Mouse (Mus musculus): ENCODE measurements around the gene Relb.
"Not testable (repeated sequence)": the region's sequence is repeated elsewhere in the genome, so short reads cannot be mapped to it uniquely, and the experiment has no call there.

Relb gene

GRCm38 (mm10) chr7:19628536-19629360, 490 bp downstream of the Relb start:
- DNase-seq: peak; percentile 90

- no peak for DNase-seq
These were observed 1.1 kb downstream of the Relb start for GRCm38 (mm10) chr7:19628192-19628535.

- DNase-seq: no peak
These were observed 1.5 kb downstream of the Relb start for GRCm38 (mm10) chr7:19627721-19628120.

GRCm38 (mm10) chr7:19623433-19623832, 5.8 kb downstream of the Relb start:
- DNase-seq: no peak

- DNase-seq: no peak
These were observed 7.0 kb downstream of the Relb start for GRCm38 (mm10) chr7:19622241-19622640.

GRCm38 (mm10) chr7:19620811-19621210, 8.4 kb downstream of the Relb start:
- peak; percentile 71 for DNase-seq

- DNase-seq: peak; percentile 74
These were observed 10.0 kb downstream of the Relb start for GRCm38 (mm10) chr7:19619004-19619801.

GRCm38 (mm10) chr7:19615036-19615577, 14.1 kb downstream of the Relb start:
- no peak for DNase-seq

- DNase-seq: no peak
These were observed 18.3 kb downstream of the Relb start for GRCm38 (mm10) chr7:19610969-19611368.

- no peak for DNase-seq
These were observed 19.5 kb downstream of the Relb start for GRCm38 (mm10) chr7:19609641-19610332.

- DNase-seq: no peak
These were observed 21.9 kb downstream of the Relb start for GRCm38 (mm10) chr7:19607291-19607690.

GRCm38 (mm10) chr7:19604606-19605214, 24.5 kb downstream of the Relb start:
- DNase-seq: not testable (repeated sequence)

- peak; percentile 96 for DNase-seq
These were observed 25.2 kb downstream of the Relb start, which contains the start of gene Clasrp for GRCm38 (mm10) chr7:19603849-19604605. Gene Clasrp, minus strand, starts transcription at chr7:19604486.

- DNase-seq: no peak
These were observed 26.2 kb downstream of the Relb start for GRCm38 (mm10) chr7:19603055-19603454.

GRCm38 (mm10) chr7:19600562-19600961, 28.7 kb downstream of the Relb start:
- DNase-seq: peak; percentile 54

GRCm38 (mm10) chr7:19593061-19593730, 36.0 kb downstream of the Relb start:
- DNase-seq: no peak

- peak; percentile 82 for DNase-seq
These were observed 39.3 kb downstream of the Relb start for GRCm38 (mm10) chr7:19589917-19590316.

- peak; percentile 50 for DNase-seq
These were observed 40.0 kb downstream of the Relb start for GRCm38 (mm10) chr7:19589207-19589606.

GRCm38 (mm10) chr7:19586269-19586668, 43.0 kb downstream of the Relb start:
- no peak for DNase-seq

GRCm38 (mm10) chr7:19580634-19581033, 48.6 kb downstream of the Relb start:
- no peak for DNase-seq

- DNase-seq: no peak
These were observed 49.5 kb downstream of the Relb start for GRCm38 (mm10) chr7:19579751-19580150.
